Mouse (Mus musculus): ENCODE measurements around the gene Brf1. TPM values are rescaled to one million over a fixed set of nuclear protein-coding genes. Genes with fewer than 3 reads are reported as not detected.

The Brf1 gene
- 200 TPM for total RNA-seq (2023)

DNA sequence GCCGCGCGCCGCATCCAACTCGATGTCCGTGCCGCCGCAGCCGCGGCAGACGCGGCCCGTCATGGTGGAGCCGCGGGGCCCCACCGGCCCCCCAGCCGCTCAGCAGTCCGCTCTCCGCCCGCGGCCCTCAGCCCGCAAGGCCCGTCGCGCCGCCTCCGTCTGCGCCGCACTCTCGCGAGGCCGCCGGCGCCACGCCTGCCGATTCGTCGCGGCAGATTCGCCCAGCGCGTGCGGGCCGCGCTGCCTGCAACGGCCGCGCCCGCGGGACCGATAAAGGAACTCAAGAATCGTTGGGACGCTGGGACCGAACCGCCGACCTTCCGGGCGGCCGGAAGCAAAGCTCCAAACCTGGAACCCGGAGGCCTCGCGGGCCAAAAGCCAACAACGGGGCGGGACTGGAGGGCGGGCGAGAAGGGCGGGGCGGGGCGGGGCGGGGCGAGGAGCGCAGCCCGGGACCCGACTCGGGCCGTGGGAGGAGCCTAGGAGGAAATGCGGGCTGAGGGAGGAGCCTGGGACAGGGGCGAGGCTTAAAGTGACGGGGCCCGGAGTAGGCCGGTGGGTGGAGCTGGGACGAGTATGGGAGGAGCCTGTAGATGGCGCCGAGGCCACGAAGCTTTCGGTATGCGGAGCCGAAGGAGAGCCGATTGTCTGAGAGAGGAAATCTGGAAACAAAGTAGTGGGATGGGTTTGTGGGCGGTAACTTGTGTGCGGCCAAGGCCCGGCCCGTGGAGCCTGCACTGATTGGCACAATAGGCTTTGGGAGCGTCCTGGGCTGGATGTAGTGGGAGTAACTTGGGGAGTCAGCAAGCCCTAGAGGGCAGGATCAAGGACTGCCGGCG, at the start of gene Brf1:
Gene Brf1, minus strand, starts transcription at position 411 of the 839 bp plus-strand sequence.

GRCm38 (mm10) chr12:113013604-113014558, 13.4 kb upstream of the Brf1 start, which contains the start of gene Pacs2:
Gene Pacs2 (plus strand): TSS chr12:113014508.

GRCm38 (mm10) chr12:112976371-112977073, 24.0 kb downstream of the Brf1 start, which contains the start of gene Btbd6:
Gene Btbd6 (plus strand): TSS chr12:112976482.

GRCm38 (mm10) chr12:112941776-112942713, 58.5 kb downstream of the Brf1 start, which contains the start of gene Nudt14:
Gene Nudt14 (minus strand): TSS chr12:112942124.

DNA sequence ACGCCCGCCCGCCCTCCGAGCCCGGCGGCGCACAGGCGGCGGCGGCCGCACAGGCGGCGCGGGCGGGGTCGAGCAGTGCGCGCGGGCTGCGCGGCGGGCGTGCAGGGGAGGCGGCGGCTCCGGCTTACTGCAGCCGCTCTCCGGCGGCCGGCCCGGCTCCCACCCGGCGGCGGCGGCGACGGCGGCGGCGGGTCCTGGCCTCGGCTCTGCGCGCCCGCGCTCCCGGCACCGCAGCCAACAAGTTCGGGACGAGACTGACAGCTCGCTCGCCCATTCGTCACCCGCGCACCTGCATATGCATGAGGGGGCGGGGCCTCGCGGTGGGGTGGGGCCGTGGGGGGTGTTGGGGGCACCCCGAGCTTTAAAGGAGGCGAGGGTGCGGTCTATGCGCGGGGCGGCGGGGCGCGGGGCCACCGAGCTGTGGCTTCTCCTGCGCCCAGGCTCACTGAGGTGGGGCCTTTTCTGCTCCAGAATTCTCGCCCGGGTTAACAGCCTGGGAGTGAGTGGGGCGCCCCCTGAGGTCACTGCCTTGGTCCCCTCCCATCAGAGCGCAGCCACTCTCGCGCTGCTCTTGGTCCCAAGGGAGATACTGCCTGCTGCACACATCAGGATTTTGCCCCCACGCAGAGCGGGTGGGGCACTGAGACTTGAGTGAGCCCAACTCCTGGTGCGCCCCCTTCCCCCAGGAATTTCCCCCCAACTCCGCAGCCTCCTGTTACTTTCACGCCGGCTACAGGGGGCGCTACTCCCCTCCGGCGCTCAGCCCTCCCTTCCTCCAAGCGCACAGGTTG, 70.7 kb downstream of the Brf1 start, which contains the start of gene Jag2:
Gene Jag2, minus strand, starts transcription at position 215 of the 791 bp plus-strand sequence.

Other genes starting within 250 kb of the Brf1 start
- gene Pld4, start 240.0 kb downstream of the Brf1 start, total RNA-seq (2023), result 24.4 TPM
- gene Ahnak2, start 198.0 kb downstream of the Brf1 start, total RNA-seq (2023), result not detected
- gene Clba1, start 191.8 kb downstream of the Brf1 start, total RNA-seq (2023), result not detected
- gene Cdca4, start 171.3 kb downstream of the Brf1 start, total RNA-seq (2023), result 33.8 TPM
- gene Gpr132, start 132.5 kb downstream of the Brf1 start, total RNA-seq (2023), result 227 TPM
- 8.6 TPM for gene Jag2, start 70.9 kb downstream of the Brf1 start, total RNA-seq (2023)
- 19.4 TPM for gene Nudt14, start 58.6 kb downstream of the Brf1 start, total RNA-seq (2023)
- gene Btbd6, start 24.2 kb downstream of the Brf1 start, total RNA-seq (2023), result 33.3 TPM
- gene Pacs2, start 13.8 kb upstream of the Brf1 start, total RNA-seq (2023), result 92.2 TPM
- gene Tex22, start 73.8 kb upstream of the Brf1 start, total RNA-seq (2023), result 1.5 TPM
- 91.0 TPM for gene Mta1, start 97.6 kb upstream of the Brf1 start, total RNA-seq (2023)
- 22.3 TPM for gene Crip2, start 139.5 kb upstream of the Brf1 start, total RNA-seq (2023)
- 953 TPM for gene Crip1, start 145.6 kb upstream of the Brf1 start, total RNA-seq (2023)
- gene Tedc1, start 155.7 kb upstream of the Brf1 start, total RNA-seq (2023), result 9.1 TPM
- 1.1 TPM for gene Tmem121, start 185.2 kb upstream of the Brf1 start, total RNA-seq (2023)

Data from CD8-positive naive resting alpha-beta T cell, adult 57 days (primary cell).